Mouse (Mus musculus) thymus, adult 2 months (tissue): ENCODE measurements around the gene Coq2.

ENCODE experiments used
- CTCF ChIP-seq: fragments of 200-500 bp; IDR thresholded peaks from 2 replicates; pipeline ENCODE4 v1.5.1; 2012; ENCODE audit warnings: mild to moderate bottlenecking, control low read depth, low read length, moderate library complexity, borderline replicate concordance; ENCODE audit not compliant: control insufficient read depth, poor library complexity, insufficient read depth; ENCODE audit errors: extremely low read depth
- POLR2A ChIP-seq: fragments of 200-500 bp; IDR thresholded peaks from 2 replicates; pipeline ENCODE4 v1.6.1; 2012; ENCODE audit warnings: mild to moderate bottlenecking, low read length, control low read depth, moderate library complexity; ENCODE audit not compliant: control insufficient read depth, poor library complexity, insufficient read depth; ENCODE audit errors: extremely low read depth

GRCm38 (mm10) chr5:100607090-100607762 lies 67.7 kb downstream of the Coq2 start:
- TF ChIP-seq POLR2A (no peak), CTCF (no peak)
